9 mouse cellular contexts compared by ENCODE assay signal in genomic region chr3:86897551-86897950, GRCm38 (mm10). TPM values are rescaled to one million over a fixed set of nuclear protein-coding genes. Genes with fewer than 3 reads are reported as not detected.
DNase-seq lines count a peak whose midpoint lies in the region; ATAC-seq and TF ChIP-seq lines count a peak whose summit lies in the region.
"Had no signal": no experiment of that assay in that cellular context is flagged by ENCODE, and none has a peak within 500 bp of the region (broad histone marks: within the 10 kb centered on the region; RNA-seq: fewer than 3 reads in every experiment).

No protein-coding gene starts in this region.

- H3K9me3 ChIP-seq in forebrain, embryonic 10.5 days = peaks cover 16% of the 10 kb centered on the region; the same call in 1 of the 2 replicates
- no peaks in the 10 kb centered on the region for H3K9me3 ChIP-seq in forebrain, embryonic 16.5 days (ENCODE audit: control insufficient read depth, low read length)
- no peaks in the 10 kb centered on the region for H3K9me3 ChIP-seq in limb, embryonic 12.5 days
- no peaks in the 10 kb centered on the region for H3K9me3 ChIP-seq in limb, embryonic 10.5 days (replicated peaks)
- H3K9me3 ChIP-seq in limb, embryonic 14.5 days (ENCODE audit: control insufficient read depth, low read length) = no peaks in the 10 kb centered on the region
- H3K9me3 ChIP-seq in liver, embryonic 12.5 days (replicated peaks) = no peaks in the 10 kb centered on the region
- H3K9me3 ChIP-seq in midbrain, postnatal 0 days (ENCODE audit: low read length) = no peaks in the 10 kb centered on the region

- no peak for TF ChIP-seq POLR2A in limb, embryonic 14.5 days (IDR thresholded peaks at IDR 0.05; ENCODE audit: borderline replicate concordance, extremely low read depth, insufficient read depth, insufficient read length)

- no peak for ATAC-seq in forebrain, embryonic 16.5 days
- ATAC-seq in limb, embryonic 12.5 days (ENCODE audit: insufficient number of reproducible peaks, insufficient read depth, low FRiP score, low TSS enrichment, low read depth) = no peak
- no peak for ATAC-seq in limb, embryonic 14.5 days (ENCODE audit: low FRiP score, low read depth)
- ATAC-seq in liver, embryonic 12.5 days = no peak
- ATAC-seq in midbrain, postnatal 0 days (ENCODE audit: low FRiP score) = no peak

- no peak for DNase-seq in forebrain, embryonic 10.5 days (ENCODE audit: extremely low spot score, low spot score)
- DNase-seq in limb, embryonic 10.5 days (ENCODE audit: low spot score) = no peak
- DNase-seq in cerebellum, postnatal 14 days = peak; percentile 47 to 59
- peak; percentile 53 for DNase-seq in limb, embryonic 14.5 days (ENCODE audit: low spot score)
- no peak for DNase-seq in midbrain, postnatal 0 days (ENCODE audit: low spot score)
- DNase-seq: gastrocnemius, postnatal 14 days had no signal

- no peak overlapping the region for H3K4me3 ChIP-seq in forebrain, embryonic 10.5 days
- no peak overlapping the region for H3K4me3 ChIP-seq in forebrain, embryonic 16.5 days (replicated peaks; ENCODE audit: low read length)
- H3K4me3 ChIP-seq in limb, embryonic 12.5 days (replicated peaks) = no peak overlapping the region
- no peak overlapping the region for H3K4me3 ChIP-seq in limb, embryonic 10.5 days
- no peak overlapping the region for H3K4me3 ChIP-seq in limb, embryonic 14.5 days (replicated peaks; ENCODE audit: low read length)
- H3K4me3 ChIP-seq in liver, embryonic 12.5 days = no peak overlapping the region
- H3K4me3 ChIP-seq in midbrain, postnatal 0 days (ENCODE audit: low read depth, low read length) = no peak overlapping the region

- 54% methylated on average over 8 of the region's 8 CpGs for WGBS in forebrain, embryonic 10.5 days
- 41% methylated on average over 8 of the region's 8 CpGs for WGBS in forebrain, embryonic 16.5 days
- 45% methylated on average over 8 of the region's 8 CpGs for WGBS in limb, embryonic 12.5 days
- WGBS in limb, embryonic 10.5 days = 69% methylated on average over 8 of the region's 8 CpGs
- 43% methylated on average over 8 of the region's 8 CpGs for WGBS in limb, embryonic 14.5 days
- WGBS in liver, embryonic 12.5 days (ENCODE audit: insufficient replicate concordance) = 68% methylated on average over 8 of the region's 8 CpGs
- WGBS in midbrain, postnatal 0 days = 43% methylated on average over 8 of the region's 8 CpGs

- no peak overlapping the region for H3K9ac ChIP-seq in forebrain, embryonic 16.5 days (replicated peaks; ENCODE audit: low read depth, low read length)
- H3K9ac ChIP-seq in limb, embryonic 12.5 days (replicated peaks) = no peak overlapping the region
- no peak overlapping the region for H3K9ac ChIP-seq in limb, embryonic 14.5 days (ENCODE audit: low read depth, low read length, severe bottlenecking)
- H3K9ac ChIP-seq in liver, embryonic 12.5 days = no peak overlapping the region
- H3K9ac ChIP-seq in midbrain, postnatal 0 days (replicated peaks; ENCODE audit: low read length, poor library complexity, severe bottlenecking) = no peak overlapping the region

- peaks cover 5% of the 10 kb centered on the region for H3K4me1 ChIP-seq in forebrain, embryonic 10.5 days
- peaks cover 7% of the 10 kb centered on the region for H3K4me1 ChIP-seq in forebrain, embryonic 16.5 days (replicated peaks; ENCODE audit: control insufficient read depth, insufficient read depth, low read length)
- 0 out of 2 replicates have a peak, but pooled peaks cover 11% of the 10 kb centered on the region for H3K4me1 ChIP-seq in limb, embryonic 12.5 days (replicated peaks)
- H3K4me1 ChIP-seq in limb, embryonic 10.5 days = peaks cover 5% of the 10 kb centered on the region
- peaks cover 7% of the 10 kb centered on the region; the same call in 1 of the 2 replicates for H3K4me1 ChIP-seq in limb, embryonic 14.5 days (ENCODE audit: control insufficient read depth, insufficient read depth, low read length)
- H3K4me1 ChIP-seq in liver, embryonic 12.5 days = no peaks in the 10 kb centered on the region
- no peaks in the 10 kb centered on the region for H3K4me1 ChIP-seq in midbrain, postnatal 0 days (ENCODE audit: insufficient read depth, low read length)

- TF ChIP-seq CTCF in midbrain, postnatal 0 days (IDR thresholded peaks at IDR 0.05) = no peak

- peaks cover 30% of the 10 kb centered on the region for H3K36me3 ChIP-seq in forebrain, embryonic 10.5 days (replicated peaks)
- H3K36me3 ChIP-seq in forebrain, embryonic 16.5 days (ENCODE audit: control insufficient read depth, insufficient read depth) = peaks cover 4% of the 10 kb centered on the region
- H3K36me3 ChIP-seq in limb, embryonic 12.5 days = no peaks in the 10 kb centered on the region
- H3K36me3 ChIP-seq in limb, embryonic 10.5 days = 0 out of 2 replicates have a peak, but pooled peaks cover 3% of the 10 kb centered on the region
- H3K36me3 ChIP-seq in limb, embryonic 14.5 days (ENCODE audit: control insufficient read depth, insufficient read depth, low read length) = no peaks in the 10 kb centered on the region
- no peaks in the 10 kb centered on the region for H3K36me3 ChIP-seq in liver, embryonic 12.5 days
- peaks cover 2% of the 10 kb centered on the region; the same call in 1 of the 2 replicates for H3K36me3 ChIP-seq in midbrain, postnatal 0 days (ENCODE audit: insufficient read depth, low read length)

- H3K27ac ChIP-seq in forebrain, embryonic 10.5 days = 0 out of 2 replicates have a peak overlapping the region, but pooled peaks have one; percentile 30
- H3K27ac ChIP-seq in forebrain, embryonic 16.5 days (ENCODE audit: low read length) = no peak overlapping the region
- H3K27ac ChIP-seq in limb, embryonic 12.5 days = peak overlapping the region; percentile 53; the same call in 1 of the 2 replicates
- no peak overlapping the region for H3K27ac ChIP-seq in limb, embryonic 10.5 days
- peak overlapping the region; percentile 71; the same call in 1 of the 2 replicates for H3K27ac ChIP-seq in limb, embryonic 14.5 days (replicated peaks; ENCODE audit: low read depth, low read length)
- H3K27ac ChIP-seq in liver, embryonic 12.5 days = no peak overlapping the region
- no peak overlapping the region for H3K27ac ChIP-seq in midbrain, postnatal 0 days (ENCODE audit: low read depth, low read length)

- no peak overlapping the region for H3K4me2 ChIP-seq in forebrain, embryonic 16.5 days (ENCODE audit: low read length)
- no peak overlapping the region for H3K4me2 ChIP-seq in limb, embryonic 12.5 days
- no peak overlapping the region for H3K4me2 ChIP-seq in limb, embryonic 14.5 days (replicated peaks; ENCODE audit: low read depth, low read length, severe bottlenecking)
- H3K4me2 ChIP-seq in liver, embryonic 12.5 days = no peak overlapping the region
- H3K4me2 ChIP-seq in midbrain, postnatal 0 days (ENCODE audit: low read depth, low read length, poor library complexity, severe bottlenecking) = no peak overlapping the region

- no peaks in the 10 kb centered on the region for H3K27me3 ChIP-seq in forebrain, embryonic 10.5 days (ENCODE audit: poor library complexity, severe bottlenecking)
- H3K27me3 ChIP-seq in forebrain, embryonic 16.5 days (replicated peaks; ENCODE audit: control insufficient read depth, insufficient read depth, low read length) = no peaks in the 10 kb centered on the region
- H3K27me3 ChIP-seq in limb, embryonic 12.5 days = no peaks in the 10 kb centered on the region
- H3K27me3 ChIP-seq in limb, embryonic 10.5 days (ENCODE audit: low read depth, poor library complexity, severe bottlenecking) = no peaks in the 10 kb centered on the region
- H3K27me3 ChIP-seq in limb, embryonic 14.5 days (ENCODE audit: control insufficient read depth, insufficient read depth, low read length) = no peaks in the 10 kb centered on the region
- no peaks in the 10 kb centered on the region for H3K27me3 ChIP-seq in liver, embryonic 12.5 days (replicated peaks)
- no peaks in the 10 kb centered on the region for H3K27me3 ChIP-seq in midbrain, postnatal 0 days (ENCODE audit: insufficient read depth, low read length)

RNA-seq across cellular contexts. Expression of gene Dclk2, which starts 23.1 kb away (rescaled TPM):
- polyA plus RNA-seq in forebrain, embryonic 10.5 days (2016; fragmentation: Nextera tagmentation; extraction: Ambion mirVana) = 18.2 and 22.7 TPM in 2 replicates
- polyA plus RNA-seq in forebrain, embryonic 16.5 days (2015; fragmentation: Nextera tagmentation; extraction: Ambion mirVana) = 102 and 104 TPM in 2 replicates
- 5.7 and 5.9 TPM in 2 replicates for polyA plus RNA-seq in limb, embryonic 12.5 days (2016; fragmentation: Nextera tagmentation; extraction: Ambion mirVana)
- 3.1 and 4.5 TPM in 2 replicates for polyA plus RNA-seq in limb, embryonic 10.5 days (2016; fragmentation: Nextera tagmentation; extraction: Ambion mirVana)
- 16.7 and 19.5 TPM in 2 replicates for polyA plus RNA-seq in limb, embryonic 14.5 days (2012; rRNA removed)
- 5.4 and 6.1 TPM in 2 replicates for polyA plus RNA-seq in limb, embryonic 14.5 days (2014; fragmentation: Nextera tagmentation; extraction: Ambion mirVana)
- polyA plus RNA-seq in liver, embryonic 12.5 days (2016; fragmentation: Nextera tagmentation; extraction: Ambion mirVana) = 11.1 and 11.3 TPM in 2 replicates
- total RNA-seq in midbrain, postnatal 0 days (2014; rRNA removed) = 158 and 162 TPM in 2 replicates
- polyA plus RNA-seq in midbrain, postnatal 0 days (2015; fragmentation: Nextera tagmentation; extraction: Ambion mirVana) = 61.8 and 71.6 TPM in 2 replicates

Comparison
In these comparisons a context has a peak if more than half of its experiments do, and no peak if none do; other contexts are left out.
1. DNase-seq: peak in cerebellum, postnatal 14 days (2 of 2) and limb, embryonic 14.5 days (single experiment); none in forebrain, embryonic 10.5 days (single experiment), limb, embryonic 10.5 days (single experiment) and midbrain, postnatal 0 days (single experiment).
2. H3K27ac ChIP-seq: peak in forebrain, embryonic 10.5 days (single experiment), limb, embryonic 12.5 days (single experiment) and limb, embryonic 14.5 days (single experiment); none in forebrain, embryonic 16.5 days (single experiment), limb, embryonic 10.5 days (single experiment), liver, embryonic 12.5 days (single experiment) and midbrain, postnatal 0 days (single experiment).